Mouse (Mus musculus) brain, embryonic 14.5 days (tissue): ENCODE measurements around the gene Sel1l.

Experiments used
- CTCF ChIP-seq: fragments of 200-500 bp; IDR thresholded peaks from 2 replicates; pipeline ENCODE4 v1.5.1; 2012; ENCODE audit warnings: inconsistent platforms, mild to moderate bottlenecking, moderate library complexity, borderline replicate concordance; ENCODE audit not compliant: insufficient read depth, insufficient read length; ENCODE audit errors: extremely low read depth
- POLR2A ChIP-seq: fragments of 200-500 bp; IDR thresholded peaks from 2 replicates; pipeline ENCODE4 v1.6.1; 2012; ENCODE audit warnings: mild to moderate bottlenecking, inconsistent platforms, borderline replicate concordance; ENCODE audit not compliant: poor library complexity, insufficient read depth, insufficient read length, severe bottlenecking; ENCODE audit errors: extremely low read depth

DNA sequence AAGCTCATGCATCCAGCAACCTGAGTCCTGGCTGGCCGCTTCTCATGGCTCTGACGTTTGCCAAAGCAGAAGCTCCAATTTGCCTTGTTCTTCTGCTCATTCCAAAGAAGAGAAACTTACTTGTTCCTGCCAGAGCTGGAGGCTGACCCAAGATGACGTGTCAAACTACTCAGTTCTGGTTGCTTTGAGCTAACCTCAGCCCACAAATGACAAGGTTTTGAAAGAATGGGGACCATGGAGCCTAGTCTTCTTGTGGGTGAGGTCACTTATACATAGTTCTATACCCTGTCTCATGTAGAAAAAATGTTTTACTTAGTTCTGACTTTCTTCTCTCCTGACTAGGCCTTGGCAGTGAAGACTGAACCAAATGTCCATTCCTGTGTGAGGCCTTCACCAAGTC, 68.4 kb downstream of the Sel1l start:
- TF ChIP-seq CTCF (no peak), POLR2A (no peak)
